Mouse (Mus musculus) MEL (cell line): ENCODE data around the gene Xrcc6.

Experiments used
- CTCF ChIP-seq, 3 experiments: IDR thresholded peaks in 2 of 3; conservative IDR thresholded peaks in 1 of 3; 2 replicates each; pipeline ENCODE4 v1.5.1; 2011 to 2012; ENCODE audit warnings: low read length in 3 of 3, low read depth in 2 of 3, mild to moderate bottlenecking in 2 of 3, improper control_type of control experiment in 1 of 3, inconsistent platforms in 1 of 3, mixed read lengths in 1 of 3, moderate library complexity in 1 of 3; ENCODE audit not compliant: control insufficient read depth in 1 of 3, insufficient read depth in 1 of 3, poor library complexity in 1 of 3, severe bottlenecking in 1 of 3
- ETS1 ChIP-seq: IDR thresholded peaks from 2 replicates; pipeline ENCODE4 v1.6.1; 2012; ENCODE audit warnings: low read depth, mild to moderate bottlenecking, inconsistent platforms, low read length, improper control_type of control experiment, moderate library complexity
- MAX ChIP-seq: IDR thresholded peaks from 2 replicates; pipeline ENCODE4 v1.6.1; 2011; ENCODE audit warnings: low read length, improper control_type of control experiment
- POLR2A ChIP-seq, 2 experiments: IDR thresholded peaks; 2 replicates each; pipeline ENCODE4 v1.6.1; 2011 to 2012; ENCODE audit warnings: low read length in 2 of 2, mild to moderate bottlenecking in 2 of 2, control low read depth in 1 of 2, improper control_type of control experiment in 1 of 2, low read depth in 1 of 2, moderate library complexity in 1 of 2; ENCODE audit not compliant: control insufficient read depth in 1 of 2, insufficient read depth in 1 of 2, poor library complexity in 1 of 2
- USF1 ChIP-seq: IDR thresholded peaks from 2 replicates; pipeline ENCODE4 v1.6.1; 2014; ENCODE audit warnings: low read depth, mild to moderate bottlenecking, inconsistent platforms, low read length, improper control_type of control experiment, moderate library complexity

GRCm38 (mm10) chr15:82017461-82017860, 29.8 kb downstream of the Xrcc6 start:
- TF ChIP-seq MAX = no peak
- TF ChIP-seq POLR2A (IDR thresholded peaks at IDR 0.05; ENCODE audit: control insufficient read depth in 1 of 2, insufficient read depth in 1 of 2, low read depth in 1 of 2, low read length in 2 of 2, poor library complexity in 1 of 2) = no peak
- TF ChIP-seq CTCF (IDR thresholded peaks at IDR 0.05 in 2 of 3, conservative IDR thresholded peaks at IDR 0.05 in 1 of 3; ENCODE audit: control insufficient read depth in 1 of 3, insufficient read depth in 1 of 3, low read depth in 2 of 3, low read length in 3 of 3, poor library complexity in 1 of 3, severe bottlenecking in 1 of 3) = peak in 1 of 3 experiments; percentile 9; a peak in 1 of 6 replicates
- no peak for TF ChIP-seq ETS1
- TF ChIP-seq USF1 = no peak
